Mouse (Mus musculus) myocyte (in vitro differentiated cells): ENCODE results near the gene Dffb. TPM values are rescaled to one million over a fixed set of nuclear protein-coding genes. Genes with fewer than 3 reads are reported as not detected.
A peak's percentile ranks its signal among the peaks of the same experiment; 100 is the strongest.

Source experiments
- H3K27me3 ChIP-seq: one replicate; pipeline ENCODE4 v1.6.1; 2011; ENCODE audit not compliant: control insufficient read depth, insufficient read depth, insufficient read length
- H3K36me3 ChIP-seq: one replicate; pipeline ENCODE4 v1.6.1; 2011; ENCODE audit not compliant: control insufficient read depth, insufficient read depth
- H3K4me2 ChIP-seq: one replicate; pipeline ENCODE4 v1.6.1; 2011; ENCODE audit warnings: low read depth, control low read depth
- H3K4me3 ChIP-seq: one replicate; pipeline ENCODE4 v1.5.1; 2011; ENCODE audit warnings: mild to moderate bottlenecking, control low read depth, moderate library complexity
- H3K79me2 ChIP-seq: one replicate; pipeline ENCODE4 v1.6.1; 2011; ENCODE audit not compliant: control insufficient read depth, insufficient read depth
- H3ac ChIP-seq: one replicate; pipeline ENCODE4 v1.6.1; 2011; ENCODE audit not compliant: control insufficient read depth, insufficient read length
- CEBPB ChIP-seq: IDR thresholded peaks from 2 replicates; pipeline ENCODE4 v1.6.1; 2011; ENCODE audit warnings: mild to moderate bottlenecking, moderate library complexity; ENCODE audit not compliant: poor library complexity, insufficient read depth, severe bottlenecking
- E2F4 ChIP-seq: IDR thresholded peaks from one replicate; pipeline ENCODE4 v1.6.1; 2011; ENCODE audit warnings: mild to moderate bottlenecking, control low read depth, moderate library complexity; ENCODE audit not compliant: insufficient read depth
- MAX ChIP-seq: IDR thresholded peaks from one replicate; pipeline ENCODE4 v1.6.1; 2011; ENCODE audit warnings: low read depth, mild to moderate bottlenecking, control low read depth
- MYOD1 ChIP-seq, 3 experiments: IDR thresholded peaks; one replicate each; pipeline ENCODE4 v1.6.1; 2011; ENCODE audit warnings: control low read depth in 2 of 3, low read depth in 2 of 3, mild to moderate bottlenecking in 2 of 3, moderate library complexity in 1 of 3; ENCODE audit not compliant: insufficient read length in 2 of 3, control insufficient read depth in 1 of 3
- MYOG ChIP-seq, 3 experiments: IDR thresholded peaks; one replicate each; pipeline ENCODE4 v1.6.1; 2011; ENCODE audit warnings: control low read depth in 2 of 3, low read depth in 2 of 3, mild to moderate bottlenecking in 2 of 3; ENCODE audit not compliant: insufficient read length in 2 of 3, control insufficient read depth in 1 of 3, insufficient read depth in 1 of 3
- POLR2A ChIP-seq: IDR thresholded peaks from one replicate; pipeline ENCODE4 v1.6.1; 2011; ENCODE audit warnings: low read depth, mild to moderate bottlenecking, control low read depth, moderate library complexity; ENCODE audit not compliant: insufficient read length
- POLR2AphosphoS2 ChIP-seq: IDR thresholded peaks from one replicate; pipeline ENCODE4 v1.6.1; 2011; ENCODE audit warnings: low read depth, control low read depth; ENCODE audit not compliant: insufficient read length
- REST ChIP-seq: IDR thresholded peaks from one replicate; pipeline ENCODE4 v1.6.1; 2011; ENCODE audit warnings: mild to moderate bottlenecking, control low read depth, moderate library complexity; ENCODE audit not compliant: insufficient read depth, insufficient read length
- SRF ChIP-seq: IDR thresholded peaks from one replicate; pipeline ENCODE4 v1.6.1; 2011; ENCODE audit warnings: low read depth; ENCODE audit not compliant: control insufficient read depth, insufficient read length
- TCF12 ChIP-seq: IDR thresholded peaks from one replicate; pipeline ENCODE4 v1.6.1; 2011; ENCODE audit warnings: mild to moderate bottlenecking, control low read depth; ENCODE audit not compliant: poor library complexity, insufficient read depth, severe bottlenecking
- TCF3 ChIP-seq: IDR thresholded peaks from one replicate; pipeline ENCODE4 v1.6.1; 2011; ENCODE audit warnings: low read depth, control low read depth; ENCODE audit not compliant: insufficient read length
- USF1 ChIP-seq: IDR thresholded peaks from one replicate; pipeline ENCODE4 v1.6.1; 2011; ENCODE audit warnings: low read depth, mild to moderate bottlenecking, control low read depth, moderate library complexity
- polyA plus RNA-seq: library from polyadenylated mRNA; unstranded; fragments of >200 nt; fragmentation: generic; extraction: Trizol; gene quantifications from one replicate; pipeline ENCODE4 v1.2.1, GENCODE M21; 2012; ENCODE audit warnings: missing spikeins

The Dffb gene
- polyA plus RNA-seq, 1 experiment, result 2.5 TPM

- Histone ChIP-seq H3K4me3 (no peak overlapping the region), H3K4me2 (no peak overlapping the region), H3K27me3 (no peaks in the 10 kb centered on the region), H3ac (no peak overlapping the region), H3K36me3 (peaks cover 3% of the 10 kb centered on the region), H3K79me2 (peaks cover 6% of the 10 kb centered on the region)
- no peak for TF ChIP-seq TCF12
- TF ChIP-seq USF1, result no peak
- TF ChIP-seq MAX, result no peak
- no peak for TF ChIP-seq SRF
- TF ChIP-seq E2F4, result no peak
- no peak for TF ChIP-seq MYOD1 (IDR thresholded peaks at IDR 0.05; ENCODE audit: control insufficient read depth in 1 of 3, insufficient read length in 2 of 3, low read depth in 2 of 3)
- TF ChIP-seq POLR2AphosphoS2, result no peak
- TF ChIP-seq MYOG (IDR thresholded peaks at IDR 0.05; ENCODE audit: control insufficient read depth in 1 of 3, insufficient read depth in 1 of 3, insufficient read length in 2 of 3, low read depth in 2 of 3), result no peak
- no peak for TF ChIP-seq TCF3
- TF ChIP-seq REST, result no peak
- no peak for TF ChIP-seq POLR2A
- TF ChIP-seq CEBPB, result no peak
Measured at GRCm38 (mm10) chr4:153955651-153956050, 19.3 kb downstream of the Dffb start.

GRCm38 (mm10) chr4:153951692-153952091, 23.2 kb downstream of the Dffb start:
- H3K27me3 ChIP-seq, result no peaks in the 10 kb centered on the region
- H3K4me2 ChIP-seq, result no peak overlapping the region

GRCm38 (mm10) chr4:153951150-153951549, 23.8 kb downstream of the Dffb start:
- Histone ChIP-seq H3K4me3 (peak overlapping the region; percentile 31), H3K4me2 (peak overlapping the region; percentile 73)
- TF ChIP-seq CEBPB (no peak), MYOD1 (IDR thresholded peaks at IDR 0.05; ENCODE audit: control insufficient read depth in 1 of 3, insufficient read length in 2 of 3, low read depth in 2 of 3) (no peak), POLR2AphosphoS2 (no peak), MYOG (IDR thresholded peaks at IDR 0.05; ENCODE audit: control insufficient read depth in 1 of 3, insufficient read depth in 1 of 3, insufficient read length in 2 of 3, low read depth in 2 of 3) (no peak), REST (no peak), TCF12 (no peak), MAX (no peak), POLR2A (no peak), USF1 (no peak), SRF (no peak), E2F4 (no peak), TCF3 (no peak)

More at GRCm38 (mm10) chr4:153951692-153952091, 23.2 kb downstream of the Dffb start:
- Histone ChIP-seq H3K36me3 (no peaks in the 10 kb centered on the region), H3K79me2 (no peaks in the 10 kb centered on the region), H3ac (no peak overlapping the region), H3K4me3 (peak overlapping the region; percentile 31)
- TF ChIP-seq MYOD1 (IDR thresholded peaks at IDR 0.05; ENCODE audit: control insufficient read depth in 1 of 3, insufficient read length in 2 of 3, low read depth in 2 of 3) (no peak), USF1 (no peak), REST (no peak), MYOG (IDR thresholded peaks at IDR 0.05; ENCODE audit: control insufficient read depth in 1 of 3, insufficient read depth in 1 of 3, insufficient read length in 2 of 3, low read depth in 2 of 3) (no peak), MAX (no peak), E2F4 (no peak), POLR2A (no peak)

GRCm38 (mm10) chr4:153950372-153950771, 24.6 kb downstream of the Dffb start:
- Histone ChIP-seq H3K27me3 (no peaks in the 10 kb centered on the region), H3K79me2 (no peaks in the 10 kb centered on the region), H3K4me3 (peak overlapping the region; percentile 31), H3ac (no peak overlapping the region), H3K36me3 (no peaks in the 10 kb centered on the region), H3K4me2 (peak overlapping the region; percentile 78)
- TF ChIP-seq MYOG (IDR thresholded peaks at IDR 0.05; ENCODE audit: control insufficient read depth in 1 of 3, insufficient read depth in 1 of 3, insufficient read length in 2 of 3, low read depth in 2 of 3), result no peak

More at GRCm38 (mm10) chr4:153951150-153951549, 23.8 kb downstream of the Dffb start:
- Histone ChIP-seq H3K27me3 (no peaks in the 10 kb centered on the region), H3K79me2 (no peaks in the 10 kb centered on the region), H3ac (no peak overlapping the region), H3K36me3 (no peaks in the 10 kb centered on the region)

DNA sequence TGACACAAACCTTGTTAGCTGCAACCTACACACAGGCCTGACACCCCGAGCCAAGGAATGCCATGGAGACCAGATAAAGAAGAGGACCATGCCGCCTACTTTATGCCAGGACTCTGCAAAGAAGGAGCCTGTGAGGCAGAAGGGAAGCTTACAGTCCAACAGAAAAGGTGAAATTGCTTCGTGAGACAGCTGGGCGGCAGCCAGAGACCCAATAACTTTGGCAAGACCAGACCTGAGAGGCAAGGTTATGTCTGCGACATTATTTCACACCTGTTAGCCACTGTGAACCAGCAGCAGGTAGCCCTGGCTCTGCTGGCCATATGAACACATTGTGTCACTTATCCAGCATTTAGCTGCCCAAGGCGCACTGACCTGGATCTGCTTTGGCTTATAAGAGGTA, 29.2 kb downstream of the Dffb start:
- H3K27me3 ChIP-seq, result no peaks in the 10 kb centered on the region
- TF ChIP-seq POLR2AphosphoS2 (no peak), CEBPB (no peak), MYOD1 (IDR thresholded peaks at IDR 0.05; ENCODE audit: control insufficient read depth in 1 of 3, insufficient read length in 2 of 3, low read depth in 2 of 3) (no peak), MAX (no peak), MYOG (IDR thresholded peaks at IDR 0.05; ENCODE audit: control insufficient read depth in 1 of 3, insufficient read depth in 1 of 3, insufficient read length in 2 of 3, low read depth in 2 of 3) (no peak), SRF (no peak), POLR2A (no peak), TCF12 (no peak), USF1 (no peak), REST (no peak), TCF3 (no peak), E2F4 (no peak)
- no peaks in the 10 kb centered on the region for H3K36me3 ChIP-seq
- H3K4me3 ChIP-seq, result no peak overlapping the region
- no peak overlapping the region for H3K4me2 ChIP-seq
- no peak overlapping the region for H3ac ChIP-seq
- H3K79me2 ChIP-seq, result no peaks in the 10 kb centered on the region
